Mouse (Mus musculus): ENCODE results near the gene Plch2. TPM values are rescaled to one million over a fixed set of nuclear protein-coding genes. Genes with fewer than 3 reads are reported as not detected.

Plch2 gene
- total and polyA plus RNA-seq, 3 experiments, result 0.85 to 1.1 TPM; not detected in 1

DNA sequence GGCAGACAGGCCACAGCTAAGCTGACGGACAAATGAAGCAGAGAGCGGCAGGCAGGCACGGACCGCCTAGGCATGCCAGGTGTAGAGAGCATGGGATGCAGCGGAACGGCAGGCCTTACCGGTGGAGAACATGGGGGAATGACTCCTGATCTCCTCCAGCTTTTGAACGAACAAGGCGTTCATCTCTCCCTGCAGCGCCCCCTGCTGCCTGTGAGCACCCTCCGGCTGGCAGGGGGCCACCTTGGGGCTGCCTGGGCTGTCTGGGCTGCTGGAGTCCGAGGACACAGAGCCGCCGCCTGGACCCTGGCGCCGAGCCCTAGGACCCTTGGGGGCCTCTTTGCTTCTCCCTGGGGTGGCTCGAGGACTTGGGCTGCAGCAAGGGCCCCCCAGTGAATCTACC lies 70.5 kb downstream of the Plch2 start:
- Histone ChIP-seq H3K9ac (ENCODE audit: control insufficient read depth, low read depth, low read length, poor library complexity, severe bottlenecking) (peak overlapping the region; percentile 78), H3K9me3 (replicated peaks; ENCODE audit: insufficient read depth, low read length) (no peaks in the 10 kb centered on the region), H3K4me3 (ENCODE audit: control insufficient read depth in 1 of 2, insufficient read depth in 1 of 2, low read depth in 2 of 2, low read length in 2 of 2) (peak overlapping the region; percentile 62 to 80), H3K4me1 (ENCODE audit: control insufficient read depth in 1 of 2, insufficient read depth in 2 of 2, low read length in 2 of 2) (peaks cover 0 to 4% of the 10 kb centered on the region in 2 experiments; a peak in 1 of 4 replicates), H3K27ac (ENCODE audit: control insufficient read depth, low read depth, low read length) (peak overlapping the region; percentile 28; the same call in 1 of the 2 replicates), H3K36me3 (ENCODE audit: control insufficient read depth in 1 of 2, insufficient read depth in 2 of 2, low read length in 2 of 2) (no peaks in the 10 kb centered on the region; a peak in 2 of 4 replicates), H3K79me2 (ENCODE audit: control insufficient read depth, insufficient read depth, low read length, poor library complexity) (no peaks in the 10 kb centered on the region; the same call in 1 of the 2 replicates), H3K27me3 (ENCODE audit: control insufficient read depth in 1 of 2, insufficient read depth in 2 of 2, low read length in 2 of 2) (no peaks in the 10 kb centered on the region)
- peak; percentile 86 for DNase-seq (ENCODE audit: low read depth, low spot score)
- TF ChIP-seq EP300 (IDR thresholded peaks at IDR 0.05; ENCODE audit: low read depth in 1 of 2, low read length in 2 of 2) (no peak), TBP (IDR thresholded peaks at IDR 0.05; ENCODE audit: low read depth, low read length) (no peak), MXI1 (IDR thresholded peaks at IDR 0.05; ENCODE audit: low read depth, low read length) (peak; percentile 53; the same call in 1 of the 2 replicates), MYC (IDR thresholded peaks at IDR 0.05; ENCODE audit: low read depth, low read length) (no peak), MAFK (IDR thresholded peaks at IDR 0.05; ENCODE audit: borderline replicate concordance, low read depth, low read length) (no peak), TCF12 (IDR thresholded peaks at IDR 0.05; ENCODE audit: low read depth, low read length) (peak; percentile 47; the same call in 1 of the 2 replicates), RCOR1 (IDR thresholded peaks at IDR 0.05; ENCODE audit: low read depth, low read length) (no peak), NRF1 (IDR thresholded peaks at IDR 0.05; ENCODE audit: insufficient read depth, low read depth, low read length, poor library complexity, severe bottlenecking) (no peak), GATA1 (IDR thresholded peaks at IDR 0.05; ENCODE audit: low read depth, low read length) (no peak), SIN3A (IDR thresholded peaks at IDR 0.05; ENCODE audit: low read length) (no peak), TAL1 (IDR thresholded peaks at IDR 0.05; ENCODE audit: low read length) (no peak), SMC3 (IDR thresholded peaks at IDR 0.05; ENCODE audit: low read depth, low read length) (peak; percentile 81), KAT2A (conservative IDR thresholded peaks at IDR 0.05; ENCODE audit: low read depth, low read length) (no peak), RAD21 (IDR thresholded peaks at IDR 0.05; ENCODE audit: low read depth, low read length) (peak; percentile 33), MYB (IDR thresholded peaks at IDR 0.05; ENCODE audit: low read depth, low read length) (no peak), HCFC1 (IDR thresholded peaks at IDR 0.05; ENCODE audit: low read depth, low read length) (peak; percentile 50; the same call in 1 of the 2 replicates), NELFE (IDR thresholded peaks at IDR 0.05; ENCODE audit: low read depth, low read length) (peak; percentile 32; the same call in 1 of the 2 replicates), POLR2AphosphoS5 (IDR thresholded peaks at IDR 0.05; ENCODE audit: borderline replicate concordance, low read depth, low read length) (peak; percentile 27; the same call in 1 of the 2 replicates), GABPA (IDR thresholded peaks at IDR 0.05; ENCODE audit: low read depth, low read length) (no peak), MEF2A (IDR thresholded peaks at IDR 0.05; ENCODE audit: extremely low read depth, insufficient replicate concordance, low read depth, low read length, poor library complexity, severe bottlenecking) (no peak), ZNF384 (IDR thresholded peaks at IDR 0.05; ENCODE audit: low read depth, low read length) (no peak), MAX (IDR thresholded peaks at IDR 0.05; ENCODE audit: low read length) (no peak), ZMIZ1 (IDR thresholded peaks at IDR 0.05; ENCODE audit: low read depth, low read length) (0 out of 2 replicates have a peak, but pooled peaks have one; percentile 33), POLR2A (IDR thresholded peaks at IDR 0.05; ENCODE audit: control insufficient read depth in 1 of 2, insufficient read depth in 1 of 2, low read depth in 1 of 2, low read length in 2 of 2, poor library complexity in 1 of 2) (peak; percentile 41 to 45; a peak in 2 of 4 replicates), CHD1 (IDR thresholded peaks at IDR 0.05; ENCODE audit: low read depth, low read length) (no peak), CTCF (IDR thresholded peaks at IDR 0.05 in 2 of 3, conservative IDR thresholded peaks at IDR 0.05 in 1 of 3; ENCODE audit: control insufficient read depth in 1 of 3, insufficient read depth in 1 of 3, low read depth in 2 of 3, low read length in 3 of 3, poor library complexity in 1 of 3, severe bottlenecking in 1 of 3) (peak; percentile 78 to 92 (median 90)), ZC3H11A (IDR thresholded peaks at IDR 0.05; ENCODE audit: low read depth, low read length) (peak; percentile 24; the same call in 1 of the 2 replicates), ETS1 (IDR thresholded peaks at IDR 0.05; ENCODE audit: low read depth, low read length) (no peak), ZKSCAN1 (IDR thresholded peaks at IDR 0.05; ENCODE audit: low read depth, low read length) (no peak), MAZ (IDR thresholded peaks at IDR 0.05; ENCODE audit: low read depth, low read length) (peak; percentile 92; the same call in 1 of the 2 replicates)
